Mouse (Mus musculus): ENCODE measurements around the gene Tmem132d. TPM values are rescaled to one million over a fixed set of nuclear protein-coding genes. Genes with fewer than 3 reads are reported as not detected.
"Not testable (repeated sequence)": the region's sequence is repeated elsewhere in the genome, so short reads cannot be mapped to it uniquely, and the experiment has no call there.

The Tmem132d gene
- polyA plus RNA-seq, 1 experiment from 2014 or later: 0.59 TPM

- Histone ChIP-seq H3K4me3 (no peak overlapping the region), H3K9ac (no peak overlapping the region), H3K36me3 (no peaks in the 10 kb centered on the region), H3K4me2 (replicated peaks) (no peak overlapping the region), H3K4me1 (no peaks in the 10 kb centered on the region), H3K27me3 (no peaks in the 10 kb centered on the region), H3K9me3 (no peaks in the 10 kb centered on the region), H3K27ac (no peak overlapping the region)
- WGBS: 86% methylated on average over 12 of the region's 12 CpGs
- no peak for ATAC-seq (ENCODE audit: low FRiP score, low read depth)
Observed at GRCm38 (mm10) chr5:127806850-127807249, 626.0 kb downstream of the Tmem132d start.

GRCm38 (mm10) chr5:127800907-127801306, 632.0 kb downstream of the Tmem132d start:
- no peaks in the 10 kb centered on the region for H3K36me3 ChIP-seq
- H3K9ac ChIP-seq: no peak overlapping the region
- H3K4me1 ChIP-seq: no peaks in the 10 kb centered on the region
- H3K27me3 ChIP-seq: no peaks in the 10 kb centered on the region
- no peaks in the 10 kb centered on the region for H3K9me3 ChIP-seq
- no peak for ATAC-seq (ENCODE audit: low FRiP score, low read depth)
- H3K4me3 ChIP-seq: no peak overlapping the region
- H3K4me2 ChIP-seq (replicated peaks): no peak overlapping the region
- no peak overlapping the region for H3K27ac ChIP-seq
- WGBS: 64% methylated on average over 4 of the region's 4 CpGs

- Histone ChIP-seq H3K36me3 (no peaks in the 10 kb centered on the region), H3K4me3 (no peak overlapping the region), H3K9me3 (no peaks in the 10 kb centered on the region), H3K9ac (no peak overlapping the region), H3K27ac (no peak overlapping the region), H3K4me1 (no peaks in the 10 kb centered on the region), H3K27me3 (no peaks in the 10 kb centered on the region), H3K4me2 (replicated peaks) (no peak overlapping the region)
- no peak for ATAC-seq (ENCODE audit: low FRiP score, low read depth)
- 65% methylated on average over 5 of the region's 5 CpGs for WGBS
Observed at GRCm38 (mm10) chr5:127781221-127781620, 651.7 kb downstream of the Tmem132d start.

- 66% methylated on average over 7 of the region's 7 CpGs for WGBS
- no peak overlapping the region for H3K9ac ChIP-seq
- H3K36me3 ChIP-seq: no peaks in the 10 kb centered on the region
- ATAC-seq (ENCODE audit: low FRiP score, low read depth): no peak
- no peaks in the 10 kb centered on the region for H3K4me1 ChIP-seq
- H3K27ac ChIP-seq: no peak overlapping the region
- H3K4me3 ChIP-seq: no peak overlapping the region
- no peaks in the 10 kb centered on the region for H3K27me3 ChIP-seq
- H3K4me2 ChIP-seq (replicated peaks): no peak overlapping the region
- no peaks in the 10 kb centered on the region for H3K9me3 ChIP-seq
Observed at GRCm38 (mm10) chr5:127775749-127776148, 657.1 kb downstream of the Tmem132d start.

GRCm38 (mm10) chr5:127758576-127758975, 674.3 kb downstream of the Tmem132d start:
- Histone ChIP-seq H3K9ac (no peak overlapping the region), H3K27ac (no peak overlapping the region), H3K4me2 (replicated peaks) (no peak overlapping the region), H3K36me3 (no peaks in the 10 kb centered on the region), H3K4me3 (no peak overlapping the region), H3K9me3 (no peaks in the 10 kb centered on the region), H3K4me1 (no peaks in the 10 kb centered on the region), H3K27me3 (no peaks in the 10 kb centered on the region)
- no peak for ATAC-seq (ENCODE audit: low FRiP score, low read depth)
- 75% methylated on average over 4 of the region's 4 CpGs for WGBS

- no peak overlapping the region for H3K4me2 ChIP-seq (replicated peaks)
- no peak overlapping the region for H3K4me3 ChIP-seq
- no peaks in the 10 kb centered on the region for H3K9me3 ChIP-seq
- no peak overlapping the region for H3K27ac ChIP-seq
- 85% methylated on average over 4 of the region's 4 CpGs for WGBS
- H3K36me3 ChIP-seq: no peaks in the 10 kb centered on the region
- no peaks in the 10 kb centered on the region for H3K4me1 ChIP-seq
- H3K27me3 ChIP-seq: no peaks in the 10 kb centered on the region
- no peak overlapping the region for H3K9ac ChIP-seq
- no peak for ATAC-seq (ENCODE audit: low FRiP score, low read depth)
Observed at GRCm38 (mm10) chr5:127756671-127757423, 676.0 kb downstream of the Tmem132d start.

GRCm38 (mm10) chr5:127756011-127756410, 676.9 kb downstream of the Tmem132d start:
- Histone ChIP-seq H3K4me1 (peaks cover 6% of the 10 kb centered on the region; the same call in 1 of the 2 replicates), H3K27me3 (no peaks in the 10 kb centered on the region), H3K36me3 (no peaks in the 10 kb centered on the region), H3K4me2 (replicated peaks) (no peak overlapping the region), H3K9me3 (no peaks in the 10 kb centered on the region), H3K4me3 (no peak overlapping the region), H3K9ac (no peak overlapping the region), H3K27ac (no peak overlapping the region)
- WGBS: 77% methylated on average over 3 of the region's 3 CpGs
- no peak for ATAC-seq (ENCODE audit: low FRiP score, low read depth)

- peaks cover 3% of the 10 kb centered on the region; the same call in 1 of the 2 replicates for H3K27me3 ChIP-seq
- ATAC-seq (ENCODE audit: low FRiP score, low read depth): no peak
- WGBS: 74% methylated on average over 4 of the region's 4 CpGs
Observed at GRCm38 (mm10) chr5:127755594-127755993, 677.3 kb downstream of the Tmem132d start.

GRCm38 (mm10) chr5:127751262-127751975, 681.5 kb downstream of the Tmem132d start:
- WGBS: 22% methylated on average over 20 of the region's 20 CpGs
- Histone ChIP-seq H3K9ac (no peak overlapping the region; the same call in 1 of the 2 replicates), H3K4me1 (peaks cover 7% of the 10 kb centered on the region; the same call in 1 of the 2 replicates), H3K4me3 (no peak overlapping the region), H3K27ac (no peak overlapping the region), H3K9me3 (no peaks in the 10 kb centered on the region), H3K27me3 (peaks cover 3% of the 10 kb centered on the region; the same call in 1 of the 2 replicates), H3K36me3 (no peaks in the 10 kb centered on the region), H3K4me2 (replicated peaks) (peak overlapping the region; percentile 9; the same call in 1 of the 2 replicates)
- no peak for ATAC-seq (ENCODE audit: low FRiP score, low read depth)

More at GRCm38 (mm10) chr5:127755594-127755993, 677.3 kb downstream of the Tmem132d start:
- no peak overlapping the region for H3K27ac ChIP-seq
- H3K9ac ChIP-seq: no peak overlapping the region
- peaks cover 7% of the 10 kb centered on the region; the same call in 1 of the 2 replicates for H3K4me1 ChIP-seq
- H3K4me3 ChIP-seq: no peak overlapping the region
- H3K9me3 ChIP-seq: no peaks in the 10 kb centered on the region
- H3K4me2 ChIP-seq (replicated peaks): no peak overlapping the region
- no peaks in the 10 kb centered on the region for H3K36me3 ChIP-seq

- ATAC-seq (ENCODE audit: low FRiP score, low read depth); H3K36me3 ChIP-seq; H3K4me2 ChIP-seq (replicated peaks); H3K4me3 ChIP-seq; H3K4me1 ChIP-seq; H3K9me3 ChIP-seq; H3K27ac ChIP-seq; H3K27me3 ChIP-seq; H3K9ac ChIP-seq: not testable (repeated sequence)
- 92% methylated on average over 3 of the region's 3 CpGs for WGBS
Observed at GRCm38 (mm10) chr5:127749540-127749939, 683.3 kb downstream of the Tmem132d start.

- no peak for ATAC-seq (ENCODE audit: low FRiP score, low read depth)
- no peak overlapping the region for H3K4me3 ChIP-seq
- no peaks in the 10 kb centered on the region for H3K9me3 ChIP-seq
- H3K36me3 ChIP-seq: no peaks in the 10 kb centered on the region
- H3K4me2 ChIP-seq (replicated peaks): no peak overlapping the region
- H3K27me3 ChIP-seq: no peaks in the 10 kb centered on the region
- WGBS: 77% methylated on average over 16 of the region's 16 CpGs
- no peaks in the 10 kb centered on the region for H3K4me1 ChIP-seq
- H3K27ac ChIP-seq: no peak overlapping the region
- H3K9ac ChIP-seq: no peak overlapping the region
Observed at GRCm38 (mm10) chr5:127741331-127741730, 691.5 kb downstream of the Tmem132d start.

Measured in limb, embryonic 13.5 days (tissue).